Mouse (Mus musculus) embryonic fibroblast, embryonic 13.5 days (primary cell): Measurements from ENCODE around the gene Dennd1a.

Experiments
- CTCF ChIP-seq: IDR thresholded peaks from 2 replicates; pipeline ENCODE4 v1.5.1; 2011; ENCODE audit warnings: mild to moderate bottlenecking, control low read depth, low read length, moderate library complexity, borderline replicate concordance; ENCODE audit not compliant: insufficient read depth
- POLR2A ChIP-seq: IDR thresholded peaks from 2 replicates; pipeline ENCODE4 v1.6.1; 2011; ENCODE audit warnings: low read depth, mild to moderate bottlenecking, control low read depth, low read length, moderate library complexity

DNA sequence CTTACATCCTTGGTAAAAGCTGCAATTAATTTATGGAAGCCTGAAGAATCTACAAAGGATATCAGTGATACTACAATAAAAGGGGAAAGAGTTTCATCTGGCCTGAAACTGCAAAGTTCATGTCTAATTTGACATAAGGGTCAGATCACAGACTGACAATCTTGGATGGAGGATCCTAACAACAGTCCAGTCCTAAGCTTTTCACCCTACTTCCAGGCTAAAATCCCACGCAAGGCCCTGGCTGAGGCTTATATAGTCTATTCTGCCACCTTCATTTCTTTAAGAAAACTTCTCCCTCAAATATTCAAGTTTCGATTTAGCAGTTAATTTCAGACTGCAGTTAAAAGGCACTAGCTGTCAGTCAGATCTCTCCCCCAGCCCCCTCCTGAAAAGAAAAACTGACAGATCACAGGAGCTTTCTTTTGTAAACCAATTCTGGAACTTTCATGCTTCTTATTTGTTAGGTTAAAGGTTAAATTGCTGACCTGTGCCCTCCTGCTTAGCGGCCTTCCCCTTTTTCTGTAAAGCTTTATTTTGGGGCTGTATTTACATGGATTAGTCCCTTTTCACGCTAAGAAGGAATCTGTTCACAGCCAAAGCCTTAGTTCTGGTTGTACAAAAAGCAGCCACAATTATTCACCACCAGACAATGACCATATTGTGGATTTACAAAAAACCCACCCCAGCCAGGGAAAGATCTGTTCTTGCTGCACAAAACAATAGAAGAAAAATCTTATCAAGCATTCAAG is 66.3 kb downstream of the Dennd1a start:
- TF ChIP-seq CTCF, result no peak
- no peak for TF ChIP-seq POLR2A
